Mouse (Mus musculus): Measurements from ENCODE around the gene Naa35. TPM values are rescaled to one million over a fixed set of nuclear protein-coding genes. Genes with fewer than 3 reads are reported as not detected.

Gene Naa35
- polyA plus RNA-seq, 2 experiments, result 12.6 to 27.1 TPM

DNA sequence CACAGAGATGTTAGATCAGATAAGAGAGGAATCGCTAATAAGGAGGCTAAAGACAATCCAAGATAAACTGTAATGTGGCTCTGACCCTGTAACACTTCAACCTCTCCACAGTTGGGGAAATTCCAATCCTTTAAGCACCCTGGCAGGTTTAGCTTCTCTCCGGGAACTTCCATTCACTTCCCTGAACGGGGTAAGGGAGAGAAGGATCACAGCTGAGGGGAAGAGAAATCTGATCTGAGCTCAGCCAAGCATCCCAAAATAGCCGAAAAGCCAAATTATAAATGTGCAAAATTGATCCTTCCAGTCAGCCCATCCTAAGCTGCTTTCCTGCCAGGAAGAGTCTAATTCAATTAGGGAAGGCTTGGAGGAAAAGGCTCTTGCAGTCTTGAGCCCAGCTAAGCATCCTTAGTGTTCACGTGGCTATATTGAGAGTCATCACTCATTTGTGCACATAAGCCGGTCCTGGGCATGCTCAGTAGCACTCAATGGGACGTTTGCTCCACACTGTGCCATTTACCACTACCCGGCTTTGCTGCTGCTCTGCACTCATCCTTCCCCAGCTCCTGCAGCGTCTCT lies 19.0 kb upstream of the Naa35 start:
- H3K27me3 ChIP-seq (ENCODE audit: control insufficient read depth, insufficient read depth, low read length), result no peaks in the 10 kb centered on the region; the same call in none of the 2 replicates
- H3K36me3 ChIP-seq (replicated peaks; ENCODE audit: control insufficient read depth, insufficient read depth, low read depth), result no peaks in the 10 kb centered on the region
- no peaks in the 10 kb centered on the region for H3K4me1 ChIP-seq (replicated peaks; ENCODE audit: control insufficient read depth in 2 of 2, insufficient read depth in 2 of 2, low read length in 1 of 2)
- H3K27ac ChIP-seq, result no peak overlapping the region
- DNase-seq (ENCODE audit: low read depth in 3 of 3, low spot score in 3 of 3) (no peak), ATAC-seq (ENCODE audit: insufficient read depth) (no peak)
- H3K4me3 ChIP-seq (ENCODE audit: insufficient read depth in 1 of 2, low read depth in 2 of 2, low read length in 2 of 2), result no peak overlapping the region
- H3K9ac ChIP-seq (replicated peaks), result no peak overlapping the region
- no peak for TF ChIP-seq EP300 (IDR thresholded peaks at IDR 0.05; ENCODE audit: low read depth)
- no peak for TF ChIP-seq CTCF (IDR thresholded peaks at IDR 0.05; ENCODE audit: low read depth)
- H3K9me3 ChIP-seq (ENCODE audit: control insufficient read depth, low read length), result no peaks in the 10 kb centered on the region
- H3K4me2 ChIP-seq (ENCODE audit: low read depth), result no peak overlapping the region
- WGBS (ENCODE audit: insufficient replicate concordance), result 60% methylated on average over 9 of the region's 9 CpGs

DNA sequence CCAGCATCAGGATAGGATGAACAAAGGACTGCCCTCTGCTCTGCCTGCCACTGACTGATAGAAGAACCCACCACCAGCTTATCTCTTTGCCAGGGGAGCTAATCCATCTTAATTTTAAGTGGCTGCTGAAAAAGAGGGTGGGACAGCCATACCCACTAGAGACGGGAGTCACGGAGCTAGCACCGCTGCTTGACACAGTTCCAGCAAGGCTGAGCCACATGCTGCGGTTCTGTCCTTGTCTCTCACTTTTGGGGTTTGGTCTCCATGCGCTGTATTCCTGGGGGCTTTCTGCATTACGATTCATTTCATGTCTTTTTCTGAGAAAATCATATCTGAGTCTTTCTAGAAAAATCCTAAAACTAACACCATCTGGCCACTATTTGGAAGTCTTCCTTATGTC lies 14.0 kb upstream of the Naa35 start:
- WGBS (ENCODE audit: insufficient replicate concordance), result 62% methylated on average over 6 of the region's 6 CpGs
- H3K9ac ChIP-seq (replicated peaks), result no peak overlapping the region
- no peaks in the 10 kb centered on the region for H3K9me3 ChIP-seq (ENCODE audit: control insufficient read depth, low read length)
- no peak overlapping the region for H3K27ac ChIP-seq
- TF ChIP-seq EP300 (IDR thresholded peaks at IDR 0.05; ENCODE audit: low read depth) (no peak), CTCF (IDR thresholded peaks at IDR 0.05; ENCODE audit: low read depth) (no peak)
- DNase-seq (ENCODE audit: low read depth in 3 of 3, low spot score in 3 of 3) (no peak), ATAC-seq (ENCODE audit: insufficient read depth) (no peak)
- H3K36me3 ChIP-seq (replicated peaks; ENCODE audit: control insufficient read depth, insufficient read depth, low read depth), result no peaks in the 10 kb centered on the region
- H3K4me1 ChIP-seq (replicated peaks; ENCODE audit: control insufficient read depth in 2 of 2, insufficient read depth in 2 of 2, low read length in 1 of 2), result no peaks in the 10 kb centered on the region
- no peak overlapping the region for H3K4me3 ChIP-seq (ENCODE audit: insufficient read depth in 1 of 2, low read depth in 2 of 2, low read length in 2 of 2)
- H3K4me2 ChIP-seq (ENCODE audit: low read depth), result no peak overlapping the region
- no peaks in the 10 kb centered on the region; the same call in 1 of the 2 replicates for H3K27me3 ChIP-seq (ENCODE audit: control insufficient read depth, insufficient read depth, low read length)

DNA sequence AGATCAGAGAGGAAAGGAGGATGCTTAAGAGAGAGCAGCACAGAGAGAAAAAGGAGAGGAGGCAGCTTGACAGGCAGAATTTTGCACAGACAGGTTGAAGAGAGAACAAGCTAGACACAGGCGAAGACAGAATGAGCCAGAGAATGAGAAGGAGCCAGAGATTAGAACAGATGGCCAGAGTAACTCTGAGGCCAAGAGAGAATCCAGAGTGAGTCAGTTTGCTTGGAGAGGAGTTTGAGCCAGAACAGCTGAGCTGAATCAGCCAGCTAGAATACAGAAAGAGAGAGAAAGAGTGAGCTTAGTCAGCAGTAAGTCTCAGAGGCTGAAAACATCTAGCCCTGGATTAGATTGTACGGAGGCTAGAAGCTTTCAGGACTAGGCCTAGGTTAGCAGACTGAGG lies 12.5 kb upstream of the Naa35 start:
- no peak overlapping the region for H3K9ac ChIP-seq (replicated peaks)
- no peaks in the 10 kb centered on the region for H3K4me1 ChIP-seq (replicated peaks; ENCODE audit: control insufficient read depth in 2 of 2, insufficient read depth in 2 of 2, low read length in 1 of 2)
- WGBS (ENCODE audit: insufficient replicate concordance), result 75% methylated on average over 2 of the region's 2 CpGs
- no peaks in the 10 kb centered on the region; the same call in 1 of the 2 replicates for H3K27me3 ChIP-seq (ENCODE audit: control insufficient read depth, insufficient read depth, low read length)
- DNase-seq (ENCODE audit: low read depth in 3 of 3, low spot score in 3 of 3), result no peak
- no peak overlapping the region for H3K4me3 ChIP-seq (ENCODE audit: insufficient read depth in 1 of 2, low read depth in 2 of 2, low read length in 2 of 2)
- no peaks in the 10 kb centered on the region for H3K9me3 ChIP-seq (ENCODE audit: control insufficient read depth, low read length)
- H3K36me3 ChIP-seq (replicated peaks; ENCODE audit: control insufficient read depth, insufficient read depth, low read depth), result no peaks in the 10 kb centered on the region
- no peak overlapping the region for H3K4me2 ChIP-seq (ENCODE audit: low read depth)
- TF ChIP-seq CTCF (IDR thresholded peaks at IDR 0.05; ENCODE audit: low read depth) (no peak), EP300 (IDR thresholded peaks at IDR 0.05; ENCODE audit: low read depth) (no peak)
- H3K27ac ChIP-seq, result no peak overlapping the region
- no peak for ATAC-seq (ENCODE audit: insufficient read depth)

DNA sequence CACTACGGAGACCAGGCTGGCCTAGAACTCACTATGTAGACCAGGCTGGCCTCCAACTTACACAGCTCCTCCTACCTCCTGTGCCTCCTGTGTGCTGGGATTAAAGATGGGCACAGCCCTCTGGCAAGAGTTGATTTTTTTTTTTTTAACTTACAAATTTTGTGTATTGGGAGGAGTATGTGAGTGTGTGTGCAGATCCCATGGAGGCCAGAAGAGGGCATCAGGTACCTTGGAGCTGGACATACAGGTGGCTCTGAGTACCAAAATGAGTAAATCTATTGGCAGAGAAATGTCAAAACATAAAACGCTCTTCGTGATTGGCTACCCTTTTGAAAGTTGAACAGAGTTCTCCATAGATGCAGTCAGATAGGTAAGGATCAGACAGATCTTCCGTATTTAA lies 4.1 kb upstream of the Naa35 start:
- TF ChIP-seq CTCF (IDR thresholded peaks at IDR 0.05; ENCODE audit: low read depth) (peak; percentile 54), EP300 (IDR thresholded peaks at IDR 0.05; ENCODE audit: low read depth) (no peak)
- peak in 1 of 3 experiments; percentile 14 for DNase-seq (ENCODE audit: low read depth in 3 of 3, low spot score in 3 of 3)
- no peak overlapping the region for H3K4me3 ChIP-seq (ENCODE audit: insufficient read depth in 1 of 2, low read depth in 2 of 2, low read length in 2 of 2)
- no peaks in the 10 kb centered on the region for H3K9me3 ChIP-seq (ENCODE audit: control insufficient read depth, low read length)
- no peak for ATAC-seq (ENCODE audit: insufficient read depth)
- H3K36me3 ChIP-seq (replicated peaks; ENCODE audit: control insufficient read depth, insufficient read depth, low read depth), result no peaks in the 10 kb centered on the region
- H3K4me1 ChIP-seq (replicated peaks; ENCODE audit: control insufficient read depth in 2 of 2, insufficient read depth in 2 of 2, low read length in 1 of 2), result peaks cover 6 to 10% of the 10 kb centered on the region in 2 experiments
- H3K4me2 ChIP-seq (ENCODE audit: low read depth), result no peak overlapping the region
- no peak overlapping the region for H3K27ac ChIP-seq
- 82% methylated on average over 4 of the region's 4 CpGs for WGBS (ENCODE audit: insufficient replicate concordance)
- no peak overlapping the region for H3K9ac ChIP-seq (replicated peaks)
- no peaks in the 10 kb centered on the region for H3K27me3 ChIP-seq (ENCODE audit: control insufficient read depth, insufficient read depth, low read length)

DNA sequence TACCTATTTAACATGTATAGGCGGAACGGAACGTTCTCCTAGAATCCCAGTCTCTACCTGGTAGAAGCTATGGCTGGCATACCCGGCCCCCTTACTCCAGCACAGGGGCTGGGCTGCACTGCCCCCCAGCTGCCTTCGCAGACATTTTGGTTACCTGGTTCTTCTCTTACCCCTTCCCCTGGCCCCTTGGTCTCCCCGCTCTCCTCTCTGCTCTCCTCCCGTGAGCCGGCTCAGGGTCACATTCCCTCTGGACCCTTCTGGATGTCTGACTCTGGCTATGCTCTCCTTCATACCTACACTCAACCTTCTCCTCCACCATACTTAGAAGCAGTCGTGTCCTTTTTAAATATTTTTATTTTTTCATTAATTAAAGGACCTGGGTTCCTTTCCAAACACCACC lies 578 bp upstream of the Naa35 start:
- Histone ChIP-seq H3K4me1 (replicated peaks; ENCODE audit: control insufficient read depth in 2 of 2, insufficient read depth in 2 of 2, low read length in 1 of 2) (peaks cover 11 to 28% of the 10 kb centered on the region in 2 experiments), H3K9ac (replicated peaks) (peak overlapping the region; percentile 80), H3K4me3 (ENCODE audit: insufficient read depth in 1 of 2, low read depth in 2 of 2, low read length in 2 of 2) (peak overlapping the region; percentile 58 to 90), H3K4me2 (ENCODE audit: low read depth) (peak overlapping the region; percentile 100), H3K27ac (peak overlapping the region; percentile 62), H3K9me3 (ENCODE audit: control insufficient read depth, low read length) (no peaks in the 10 kb centered on the region), H3K36me3 (replicated peaks; ENCODE audit: control insufficient read depth, insufficient read depth, low read depth) (no peaks in the 10 kb centered on the region; the same call in 1 of the 2 replicates), H3K27me3 (ENCODE audit: control insufficient read depth, insufficient read depth, low read length) (no peaks in the 10 kb centered on the region)
- peak; percentile 15 for ATAC-seq (ENCODE audit: insufficient read depth)
- peak in 2 of 3 experiments; percentile 6 to 11 for DNase-seq (ENCODE audit: low read depth in 3 of 3, low spot score in 3 of 3)
- TF ChIP-seq CTCF (IDR thresholded peaks at IDR 0.05; ENCODE audit: low read depth) (peak; percentile 29; the same call in 1 of the 2 replicates), EP300 (IDR thresholded peaks at IDR 0.05; ENCODE audit: low read depth) (no peak)
- 4% methylated on average over 9 of the region's 9 CpGs for WGBS (ENCODE audit: insufficient replicate concordance)
